Mouse (Mus musculus): Measurements from ENCODE around the gene Edn2.

Gene Edn2

GRCm38 (mm10) chr4:120161166-120161949 is at the start of gene Edn2:
Gene Edn2, plus strand, starts transcription at chr4:120161206.
- DNase-seq (ENCODE audit: low read depth) = no peak

- DNase-seq (ENCODE audit: low read depth) = no peak
Measured at GRCm38 (mm10) chr4:120115516-120115915, 45.5 kb upstream of the Edn2 start.

- DNase-seq (ENCODE audit: low read depth) = peak; percentile 4
Measured at GRCm38 (mm10) chr4:120116312-120116711, 44.7 kb upstream of the Edn2 start.

- DNase-seq (ENCODE audit: low read depth) = peak; percentile 45
Measured at GRCm38 (mm10) chr4:120120276-120120675, 40.7 kb upstream of the Edn2 start.

DNA sequence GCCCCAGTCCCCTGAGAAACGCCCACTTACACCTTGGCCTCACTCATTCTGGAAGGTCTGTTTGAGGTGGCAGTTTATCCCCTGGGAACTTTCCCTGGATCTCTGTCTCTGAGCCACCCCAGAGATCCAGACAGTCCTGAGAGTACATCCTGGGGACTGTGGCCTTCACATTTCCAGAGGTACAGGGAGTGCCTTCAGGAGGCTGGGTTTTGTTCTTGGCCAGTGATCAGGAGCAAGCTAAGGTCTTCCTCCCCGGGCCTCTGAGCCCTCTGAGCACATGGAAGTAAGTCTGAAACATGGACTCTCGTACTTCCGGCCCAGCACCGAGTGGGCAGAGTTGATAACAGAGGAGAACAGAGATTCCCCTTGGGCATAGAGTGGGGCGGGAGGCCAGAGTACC is 36.4 kb upstream of the Edn2 start:
- DNase-seq (ENCODE audit: low read depth) = no peak

DNA sequence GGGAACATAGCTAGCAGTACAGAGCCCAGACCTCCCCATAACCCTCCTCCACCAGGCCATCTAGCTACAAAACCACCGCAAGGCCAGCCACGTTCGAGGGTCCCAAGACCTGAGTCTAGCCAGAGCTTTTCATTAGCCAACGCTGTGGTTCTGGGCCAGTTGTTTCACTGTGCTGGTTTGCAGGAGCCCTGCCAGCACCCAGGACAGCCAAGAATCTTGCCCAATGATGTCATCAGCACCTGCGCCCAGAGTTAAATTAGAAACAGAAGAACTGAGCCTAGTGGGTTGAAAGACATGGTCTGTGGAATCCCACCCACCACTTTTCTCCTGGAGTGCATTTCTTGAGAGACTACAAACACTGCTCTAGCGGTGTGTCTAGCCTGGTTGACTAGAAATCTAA is 35.0 kb upstream of the Edn2 start:
- DNase-seq (ENCODE audit: low read depth) = no peak

- DNase-seq (ENCODE audit: low read depth) = no peak
Measured at GRCm38 (mm10) chr4:120127333-120127732, 33.7 kb upstream of the Edn2 start.

DNA sequence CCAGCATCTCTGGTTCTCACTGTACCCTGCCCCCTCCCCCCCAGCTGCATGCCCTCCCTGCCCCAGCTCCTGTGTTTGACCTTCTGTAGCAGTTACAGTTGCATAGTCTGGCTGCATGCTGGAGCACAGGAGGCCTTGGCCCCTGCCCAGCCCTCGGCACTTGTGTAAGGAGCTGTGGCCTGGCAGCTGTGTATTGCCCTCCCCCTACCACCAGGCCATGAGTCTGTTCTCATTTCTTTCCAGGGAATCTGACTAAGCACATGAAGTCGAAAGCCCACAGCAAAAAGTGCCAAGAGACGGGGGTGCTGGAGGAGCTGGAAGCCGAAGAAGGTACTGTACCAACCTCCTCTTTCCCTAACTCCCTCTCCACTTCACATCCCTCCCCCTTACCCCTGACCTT is 33.0 kb upstream of the Edn2 start:
- DNase-seq (ENCODE audit: low read depth) = no peak

- peak; percentile 45 for DNase-seq (ENCODE audit: low read depth)
Measured at GRCm38 (mm10) chr4:120129233-120129885, 31.6 kb upstream of the Edn2 start.

DNA sequence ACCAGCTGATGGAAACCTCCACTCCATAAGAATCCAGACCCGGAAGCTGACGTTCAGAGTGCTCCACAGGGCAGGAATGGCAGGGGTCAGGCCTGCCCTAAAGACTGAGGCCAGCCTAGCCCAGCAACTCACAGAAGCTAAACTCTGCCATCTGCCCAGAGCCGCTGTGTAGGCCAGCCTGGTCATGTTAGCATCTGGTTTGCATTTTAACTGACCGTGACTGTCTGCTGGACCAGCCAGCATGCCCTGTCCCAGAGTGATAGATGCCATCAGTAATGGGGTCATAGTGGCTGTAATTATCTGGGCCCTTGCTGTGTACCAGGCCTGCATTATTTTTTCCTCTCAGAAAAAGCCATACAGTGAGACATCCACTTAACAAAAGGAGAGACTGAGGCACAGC is 30.1 kb upstream of the Edn2 start:
- no peak for DNase-seq (ENCODE audit: low read depth)

GRCm38 (mm10) chr4:120131441-120132220 is 29.4 kb upstream of the Edn2 start:
- DNase-seq (ENCODE audit: low read depth) = no peak

- no peak for DNase-seq (ENCODE audit: low read depth)
Measured at GRCm38 (mm10) chr4:120134223-120134622, 26.8 kb upstream of the Edn2 start.

DNA sequence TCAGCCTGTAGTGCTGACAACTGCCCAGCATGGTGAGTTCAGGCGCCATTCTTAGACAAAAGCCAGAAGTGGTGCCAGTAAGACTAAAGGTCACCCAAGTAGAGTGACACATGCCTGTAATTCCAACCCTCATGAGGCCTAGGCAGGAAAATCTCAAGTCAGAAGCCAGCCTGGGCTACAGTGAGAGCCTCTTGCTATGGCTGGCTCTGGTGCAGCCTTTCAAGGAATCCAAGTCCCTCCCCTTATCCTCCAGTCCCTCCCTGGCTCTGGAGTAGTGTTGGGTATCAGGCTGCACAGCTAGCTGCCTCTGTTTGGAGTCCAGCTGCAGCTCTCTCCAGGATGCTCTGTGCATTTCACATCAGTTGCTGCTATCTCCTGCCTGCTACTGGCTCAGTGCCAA is 19.2 kb upstream of the Edn2 start:
- DNase-seq (ENCODE audit: low read depth) = no peak

- no peak for DNase-seq (ENCODE audit: low read depth)
Measured at GRCm38 (mm10) chr4:120142905-120143304, 18.1 kb upstream of the Edn2 start.

DNA sequence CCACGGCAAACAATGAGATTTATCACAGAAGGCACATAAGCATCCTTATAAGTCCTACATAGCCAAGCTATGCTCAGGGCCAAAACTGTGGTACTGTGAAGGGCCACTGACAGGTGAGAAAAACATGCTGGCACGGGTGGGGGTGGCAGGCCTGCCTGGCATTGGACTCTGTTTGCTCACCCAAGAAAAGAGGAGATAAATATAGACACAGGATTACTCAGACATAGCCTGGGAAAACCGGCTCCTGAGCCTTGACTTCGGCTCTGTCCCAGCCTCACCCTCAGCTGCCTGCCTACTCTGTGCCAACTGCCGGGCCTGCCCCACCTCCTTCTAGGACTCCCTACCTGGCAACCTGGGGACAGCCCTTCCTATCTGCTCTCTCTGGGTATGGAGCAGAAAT is 16.7 kb upstream of the Edn2 start:
- DNase-seq (ENCODE audit: low read depth) = no peak

- DNase-seq (ENCODE audit: low read depth) = no peak
Measured at GRCm38 (mm10) chr4:120145931-120146330, 15.1 kb upstream of the Edn2 start.

DNA sequence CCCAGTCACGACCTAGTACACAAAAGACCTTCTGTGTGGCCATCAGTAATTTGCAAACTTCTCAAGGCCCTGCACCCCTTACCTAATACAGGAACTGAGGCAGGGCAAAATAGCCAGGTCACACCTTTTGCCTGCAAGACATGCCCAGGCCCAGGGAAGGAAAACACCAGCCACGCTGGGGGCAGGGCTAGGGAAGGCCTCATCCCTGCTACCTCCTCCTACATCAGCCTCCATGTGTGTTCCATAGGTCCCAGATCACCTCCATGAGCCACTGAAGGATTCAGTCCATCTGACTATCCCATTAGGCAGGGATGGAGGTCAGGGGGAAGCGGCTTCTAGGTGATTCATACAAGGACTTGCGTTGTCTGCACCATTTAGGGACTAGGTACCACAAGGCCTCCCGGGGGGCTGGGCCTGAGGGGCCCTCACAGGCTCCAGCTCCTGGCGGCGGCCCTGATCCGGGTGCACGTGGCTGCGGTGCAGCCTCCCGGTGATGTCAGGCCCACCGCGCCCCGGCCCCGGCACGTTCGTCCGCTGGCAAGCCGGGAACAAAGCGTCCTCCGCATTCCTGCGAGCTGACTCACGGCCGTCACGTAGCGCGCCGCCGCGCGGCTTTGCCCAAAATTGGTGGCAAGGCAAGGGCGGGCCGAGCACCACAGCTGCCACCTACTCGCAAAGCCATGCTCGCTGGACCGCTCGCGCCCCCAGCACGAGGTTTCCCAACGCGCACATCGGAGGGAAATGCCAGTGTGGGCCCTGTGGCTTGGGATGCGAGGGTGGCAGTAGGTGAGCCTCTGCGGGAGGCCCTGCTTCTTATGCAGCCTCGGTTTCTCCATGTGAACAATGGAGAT is 12.5 kb upstream of the Edn2 start:
- no peak for DNase-seq (ENCODE audit: low read depth)

GRCm38 (mm10) chr4:120149142-120149524 is 11.9 kb upstream of the Edn2 start:
- DNase-seq (ENCODE audit: low read depth) = no peak

- DNase-seq (ENCODE audit: low read depth) = no peak
Measured at GRCm38 (mm10) chr4:120150345-120150920, 10.6 kb upstream of the Edn2 start.

DNA sequence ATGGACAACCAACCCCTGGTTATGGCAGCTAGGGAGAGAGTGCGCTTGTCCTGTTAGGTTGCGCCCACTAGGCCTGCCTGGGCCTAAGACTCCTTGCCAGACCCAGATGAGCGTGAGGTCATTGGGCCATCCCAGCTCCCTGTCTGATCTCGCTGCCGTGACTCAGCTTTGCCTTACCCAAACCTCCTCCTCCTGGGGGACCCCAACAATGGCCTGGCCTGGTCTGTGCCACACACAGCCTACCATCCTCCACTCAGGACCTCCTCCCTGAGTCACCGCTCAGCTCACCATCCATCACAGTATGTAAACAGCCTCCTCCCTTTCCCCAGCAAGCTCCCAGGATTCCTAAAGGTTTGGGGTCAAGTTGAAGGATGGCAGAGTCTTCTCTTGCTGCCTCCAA is 9.1 kb upstream of the Edn2 start:
- no peak for DNase-seq (ENCODE audit: low read depth)

DNA sequence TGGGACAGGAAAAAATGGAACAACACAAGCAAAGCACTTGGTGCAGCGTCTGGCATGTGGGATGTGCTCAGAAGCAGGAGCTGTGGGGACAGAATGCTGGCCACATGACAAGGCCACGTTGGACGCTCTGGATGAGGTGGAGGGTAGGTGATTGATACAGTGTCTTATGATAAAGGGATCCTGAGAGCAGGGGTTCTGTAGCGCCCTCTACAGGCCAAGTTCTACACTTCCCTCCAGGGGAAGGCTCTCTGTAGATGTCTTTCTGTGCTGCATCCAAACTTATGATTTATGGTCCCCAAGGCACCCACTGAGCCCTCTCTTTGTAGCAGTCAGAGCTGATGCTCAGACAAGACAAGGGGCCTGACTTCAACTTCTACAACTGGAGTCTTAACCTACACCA is 8.4 kb upstream of the Edn2 start:
- DNase-seq (ENCODE audit: low read depth) = no peak

DNA sequence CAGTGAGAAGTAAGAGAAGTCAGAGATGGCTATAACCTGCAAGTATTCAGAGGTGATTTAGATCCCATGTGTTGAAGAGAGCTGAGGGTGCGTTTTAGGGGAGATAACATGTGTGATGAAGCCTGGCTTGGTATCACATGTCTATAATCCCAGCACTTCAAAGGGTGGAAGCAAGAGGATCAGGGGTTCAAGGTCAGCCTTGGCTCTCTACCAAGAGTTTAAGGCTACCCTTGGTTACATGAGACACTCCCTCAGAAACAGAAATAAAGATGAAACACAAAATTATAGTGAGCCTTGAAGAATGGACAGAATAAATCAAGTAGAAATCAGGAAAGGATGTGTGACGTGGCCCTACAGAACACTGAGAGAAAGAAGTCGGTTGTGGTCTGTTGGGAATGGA is 7.3 kb upstream of the Edn2 start:
- DNase-seq (ENCODE audit: low read depth) = no peak
